Mouse (Mus musculus) liver, adult 2 months (tissue): ENCODE measurements at regions not wholly inside any gene's neighbourhood (a gene's known extent, or its start where the extent isn't known, plus 50 kb on each side); places are given as distances from the start of the nearest gene placed in this dataset.
A peak's percentile ranks its signal among the peaks of the same experiment; 100 is the strongest.

Experiments used
- DNase-seq: peaks from one replicate; pipeline ENCODE4 v3.0.0-alpha.2; 2011; ENCODE audit warnings: low read depth, low spot score; ENCODE audit errors: extremely low read depth
- H3K27ac ChIP-seq: fragments of 200-500 bp; replicated peaks from 2 replicates; pipeline ENCODE4 v1.5.1; 2012; ENCODE audit warnings: low read depth, mild to moderate bottlenecking, control low read depth, inconsistent platforms, low read length; ENCODE audit not compliant: insufficient read depth
- H3K27me3 ChIP-seq: fragments of 200-500 bp; 2 replicates; pipeline ENCODE4 v1.6.1; 2012; ENCODE audit warnings: mild to moderate bottlenecking, moderate library complexity, low read length, inconsistent platforms; ENCODE audit not compliant: control insufficient read depth, insufficient read depth
- H3K36me3 ChIP-seq: fragments of 200-500 bp; 2 replicates; pipeline ENCODE4 v1.6.1; 2012; ENCODE audit warnings: low read length, inconsistent platforms; ENCODE audit not compliant: control insufficient read depth, insufficient read depth
- H3K4me1 ChIP-seq: fragments of 200-500 bp; 2 replicates; pipeline ENCODE4 v1.6.1; 2011; ENCODE audit warnings: low read length; ENCODE audit not compliant: control insufficient read depth, insufficient read depth
- H3K4me3 ChIP-seq: fragments of 200-500 bp; 2 replicates; pipeline ENCODE4 v1.5.1; 2011; ENCODE audit warnings: low read depth, mild to moderate bottlenecking, control low read depth, low read length, moderate library complexity; ENCODE audit not compliant: insufficient read depth
- H3K79me2 ChIP-seq: fragments of 200-500 bp; 2 replicates; pipeline ENCODE4 v1.6.1; 2012; ENCODE audit warnings: inconsistent platforms, mild to moderate bottlenecking, low read length, moderate library complexity; ENCODE audit not compliant: control insufficient read depth, insufficient read depth
- H3K9ac ChIP-seq: fragments of 200-500 bp; 2 replicates; pipeline ENCODE4 v1.6.1; 2012; ENCODE audit warnings: low read depth, mild to moderate bottlenecking, control low read depth, inconsistent platforms, low read length
- CTCF ChIP-seq: fragments of 200-500 bp; IDR thresholded peaks from 2 replicates; pipeline ENCODE4 v1.5.1; 2011; ENCODE audit warnings: low read depth, low read length, control low read depth
- POLR2A ChIP-seq: fragments of 200-500 bp; IDR thresholded peaks from 2 replicates; pipeline ENCODE4 v1.6.1; 2011; ENCODE audit warnings: low read length, control low read depth; ENCODE audit not compliant: insufficient read depth; ENCODE audit errors: extremely low read depth
- WGBS: fragments of 180-500 bp; shearing (Covaris S2); methylation state at CpG from one replicate; pipeline ENCODE4 v1.1.7; 2018; 5-methylcytosine and 5-hydroxymethylcytosine counted together

- TF ChIP-seq CTCF, result no peak
- TF ChIP-seq POLR2A, result no peak
- no peak overlapping the region for H3K27ac ChIP-seq
- no peak for DNase-seq
- no peaks in the 10 kb centered on the region for H3K36me3 ChIP-seq
- 43% methylated on average over 3 of the region's 3 CpGs for WGBS
- no peaks in the 10 kb centered on the region for H3K4me1 ChIP-seq
- no peak overlapping the region for H3K4me3 ChIP-seq
- H3K9ac ChIP-seq, result no peak overlapping the region
- no peaks in the 10 kb centered on the region for H3K79me2 ChIP-seq
- no peaks in the 10 kb centered on the region for H3K27me3 ChIP-seq
These were observed 594.8 kb downstream of the Rapgef2 start for GRCm38 (mm10) chr3:78691499-78691898.

DNA sequence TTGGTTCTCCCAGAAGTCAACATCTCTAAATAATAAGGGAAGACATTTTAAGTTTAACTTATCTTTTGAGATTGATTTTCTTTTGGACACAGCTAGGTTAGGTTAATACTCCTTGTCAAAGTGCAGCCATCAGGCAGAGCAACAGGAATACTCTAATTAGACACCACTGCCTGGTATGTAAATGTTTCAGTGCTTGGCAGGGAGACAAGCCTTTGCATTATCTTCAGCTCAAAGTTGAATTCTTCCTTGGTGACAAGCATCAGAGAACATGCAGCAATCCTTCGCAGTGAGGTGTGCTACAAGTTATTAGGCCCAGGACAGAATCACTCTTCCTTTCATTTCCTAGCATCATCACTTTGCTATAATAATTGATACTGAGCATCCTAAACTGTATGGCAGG, 608.7 kb downstream of the Rapgef2 start:
- TF ChIP-seq POLR2A (no peak), CTCF (no peak)
- 87% methylated on average over 1 of the region's 1 CpGs for WGBS
- no peak overlapping the region for H3K4me3 ChIP-seq

DNA sequence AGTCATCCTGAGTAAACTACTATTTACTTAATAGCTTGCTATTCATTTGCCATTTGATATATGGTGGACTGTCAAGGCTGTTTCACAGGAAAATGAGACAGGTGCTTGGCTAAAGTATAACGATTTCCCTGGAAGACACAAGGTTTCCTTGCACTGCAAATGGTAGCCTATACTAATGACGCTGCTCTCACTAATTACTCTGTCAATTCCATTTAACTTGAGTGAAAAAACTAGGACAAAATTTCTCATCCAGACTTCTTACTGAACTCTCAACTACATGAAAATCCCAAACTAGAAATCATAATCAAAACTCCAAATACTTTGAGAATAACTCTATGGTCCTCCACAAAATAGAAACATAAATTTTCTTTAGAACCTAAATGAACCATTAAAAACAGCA, 609.5 kb downstream of the Rapgef2 start:
- Histone ChIP-seq H3K27ac (no peak overlapping the region), H3K27me3 (no peaks in the 10 kb centered on the region), H3K9ac (no peak overlapping the region), H3K79me2 (no peaks in the 10 kb centered on the region), H3K36me3 (no peaks in the 10 kb centered on the region), H3K4me3 (no peak overlapping the region), H3K4me1 (no peaks in the 10 kb centered on the region)
- DNase-seq, result no peak
- TF ChIP-seq CTCF (no peak), POLR2A (no peak)
- 93% methylated on average over 2 of the region's 2 CpGs for WGBS

More for the DNA sequence above, 608.7 kb downstream of the Rapgef2 start:
- no peak overlapping the region for H3K27ac ChIP-seq
- no peaks in the 10 kb centered on the region for H3K79me2 ChIP-seq
- no peaks in the 10 kb centered on the region for H3K27me3 ChIP-seq
- no peaks in the 10 kb centered on the region for H3K36me3 ChIP-seq
- H3K9ac ChIP-seq, result no peak overlapping the region
- no peak for DNase-seq
- no peaks in the 10 kb centered on the region for H3K4me1 ChIP-seq

GRCm38 (mm10) chr3:78674529-78675187, 611.7 kb downstream of the Rapgef2 start:
- H3K4me1 ChIP-seq, result no peaks in the 10 kb centered on the region
- H3K36me3 ChIP-seq, result no peaks in the 10 kb centered on the region
- WGBS, result 59% methylated on average over 5 of the region's 5 CpGs
- TF ChIP-seq POLR2A, result no peak
- TF ChIP-seq CTCF, result no peak
- H3K9ac ChIP-seq, result no peak overlapping the region
- H3K4me3 ChIP-seq, result no peak overlapping the region
- DNase-seq, result peak; percentile 6
- no peaks in the 10 kb centered on the region for H3K27me3 ChIP-seq
- no peaks in the 10 kb centered on the region for H3K79me2 ChIP-seq
- no peak overlapping the region for H3K27ac ChIP-seq

GRCm38 (mm10) chr3:78668050-78668449, 618.3 kb downstream of the Rapgef2 start:
- TF ChIP-seq CTCF (no peak), POLR2A (no peak)
- H3K36me3 ChIP-seq, result no peaks in the 10 kb centered on the region
- no peaks in the 10 kb centered on the region for H3K4me1 ChIP-seq
- H3K9ac ChIP-seq, result no peak overlapping the region
- H3K4me3 ChIP-seq, result no peak overlapping the region
- no peak overlapping the region for H3K27ac ChIP-seq
- DNase-seq, result no peak
- H3K79me2 ChIP-seq, result no peaks in the 10 kb centered on the region
- H3K27me3 ChIP-seq, result no peaks in the 10 kb centered on the region

DNA sequence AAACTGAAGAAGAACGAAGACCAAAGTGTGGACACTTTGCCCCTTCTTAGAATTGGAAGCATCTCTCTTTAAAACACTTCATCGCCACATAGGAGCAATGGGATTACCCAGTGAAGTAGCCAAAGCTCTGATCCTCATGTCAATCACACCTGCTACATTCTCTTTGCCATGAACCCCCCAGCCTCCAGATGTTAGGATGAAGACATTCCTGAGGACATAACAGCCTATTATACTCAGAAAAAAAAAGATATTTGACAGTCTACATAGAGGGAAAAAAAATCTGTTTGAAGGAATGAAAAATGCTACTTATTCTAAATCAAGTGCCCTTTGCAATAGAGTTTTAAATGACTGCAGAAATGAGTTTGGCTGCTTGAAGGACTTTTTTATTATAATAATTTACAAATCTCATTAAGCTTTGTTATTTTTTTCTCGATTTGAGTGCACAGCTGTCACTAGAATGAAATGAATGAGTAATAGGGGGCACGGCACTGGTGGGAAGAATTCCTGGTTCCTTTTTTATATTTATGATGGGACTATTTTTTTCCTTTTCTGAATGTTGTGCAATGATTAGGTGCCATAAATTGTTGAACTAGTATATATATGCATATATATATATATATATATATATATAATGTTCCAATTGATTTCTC, 618.8 kb downstream of the Rapgef2 start:
- no peak for DNase-seq
- H3K4me3 ChIP-seq, result no peak overlapping the region
- H3K4me1 ChIP-seq, result no peaks in the 10 kb centered on the region
- no peak for TF ChIP-seq POLR2A
- TF ChIP-seq CTCF, result no peak
- H3K79me2 ChIP-seq, result no peaks in the 10 kb centered on the region
- H3K27me3 ChIP-seq, result no peaks in the 10 kb centered on the region
- no peak overlapping the region for H3K27ac ChIP-seq
- 73% methylated on average over 4 of the region's 4 CpGs for WGBS
- no peaks in the 10 kb centered on the region for H3K36me3 ChIP-seq
- no peak overlapping the region for H3K9ac ChIP-seq
